Comparison of ENCODE assay signal across 24 mouse cellular contexts in the genomic region with DNA sequence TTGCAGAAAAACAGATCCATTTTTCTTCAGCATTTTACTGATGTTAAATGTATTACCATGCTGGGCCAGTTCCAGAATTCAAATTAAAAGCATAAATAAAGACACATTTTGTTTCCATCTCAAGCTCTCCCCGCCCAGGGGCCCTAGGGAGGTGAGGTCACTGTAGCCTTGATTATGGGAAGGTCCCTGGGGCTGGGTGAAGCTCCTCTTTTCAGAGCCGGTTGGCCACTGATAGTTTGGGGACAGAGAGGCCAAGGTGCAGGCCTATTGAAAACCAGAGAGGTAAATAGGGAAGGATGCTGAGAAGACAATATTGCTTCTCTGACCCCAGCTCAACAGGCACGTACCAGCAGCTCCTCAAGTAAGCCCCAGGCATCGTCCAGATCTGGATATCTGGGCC.
DNase-seq lines count a peak whose midpoint lies in the region; ATAC-seq and TF ChIP-seq lines count a peak whose summit lies in the region.
"Had no signal": no experiment of that assay in that cellular context is flagged by ENCODE, and none has a peak within 500 bp of the region (broad histone marks: within the 10 kb centered on the region; RNA-seq: fewer than 3 reads in every experiment).

No protein-coding gene starts in this region.

- no peak for TF ChIP-seq CTCF in liver, postnatal 0 days (IDR thresholded peaks at IDR 0.05; ENCODE audit: low read depth)

- no peaks in the 10 kb centered on the region for H3K27me3 ChIP-seq in liver, postnatal 0 days (ENCODE audit: insufficient read depth, low read length)
- H3K27me3 ChIP-seq in embryonic facial prominence, embryonic 14.5 days (replicated peaks; ENCODE audit: control insufficient read depth, insufficient read depth, low read length), result no peaks in the 10 kb centered on the region
- H3K27me3 ChIP-seq: heart, embryonic 15.5 days; kidney, embryonic 15.5 days; limb, embryonic 13.5 days; liver, embryonic 12.5 days; megakaryocyte, embryonic 14.5 days; midbrain, embryonic 15.5 days had no signal

- 68% methylated on average over 4 of the region's 4 CpGs for WGBS in liver, postnatal 0 days (ENCODE audit: insufficient replicate concordance)
- WGBS in embryonic facial prominence, embryonic 14.5 days, result 47% methylated on average over 4 of the region's 4 CpGs

- no peak for ATAC-seq in liver, postnatal 0 days
- no peak for ATAC-seq in embryonic facial prominence, embryonic 14.5 days (ENCODE audit: low read depth)
- ATAC-seq: activated CD4-positive, CD25-positive, alpha-beta regulatory T cell, adult 4 months; forebrain, embryonic 16.5 days; liver, embryonic 12.5 days; lung, postnatal 0 days; midbrain, embryonic 15.5 days had no signal

- no peak overlapping the region for H3K27ac ChIP-seq in liver, postnatal 0 days (ENCODE audit: low read depth)
- peak overlapping the region; percentile 36; the same call in 1 of the 2 replicates for H3K27ac ChIP-seq in embryonic facial prominence, embryonic 14.5 days (replicated peaks; ENCODE audit: low read depth, low read length)
- H3K27ac ChIP-seq: forebrain, embryonic 10.5 days; heart, embryonic 15.5 days; hindbrain, embryonic 14.5 days; kidney, embryonic 15.5 days; limb, embryonic 13.5 days; liver, embryonic 12.5 days; midbrain, embryonic 15.5 days had no signal

- H3K4me3 ChIP-seq in liver, postnatal 0 days (ENCODE audit: low read depth, low read length), result no peak overlapping the region
- H3K4me3 ChIP-seq in embryonic facial prominence, embryonic 14.5 days (ENCODE audit: low read depth, low read length), result no peak overlapping the region
- H3K4me3 ChIP-seq: forebrain, embryonic 10.5 days; heart, embryonic 15.5 days; kidney, embryonic 15.5 days; limb, embryonic 13.5 days; liver, embryonic 12.5 days; megakaryocyte, embryonic 14.5 days; midbrain, embryonic 15.5 days had no signal

- DNase-seq in heart, adult 11 months, result peak; percentile 82
- no peak for DNase-seq in heart, postnatal 25 days (ENCODE audit: low spot score)
- peak; percentile 9 for DNase-seq in liver, postnatal 0 days
- DNase-seq in liver, result no peak
- peak; percentile 65 for DNase-seq in embryonic facial prominence, embryonic 14.5 days (ENCODE audit: low spot score)
- DNase-seq in spleen, postnatal 10 days (ENCODE audit: low spot score in 2 of 2), result no peak
- no peak for DNase-seq in right cerebral cortex, postnatal 10 days (ENCODE audit: low spot score in 2 of 2)
- DNase-seq: adrenal gland, adult 2 months; cerebellum, adult 2 months; cerebellum, postnatal 14 days; kidney, adult 18-20 months; lung, adult 18-20 months; spleen, adult 18-20 months had no signal

- H3K9ac ChIP-seq in liver, postnatal 0 days (replicated peaks), result no peak overlapping the region
- no peak overlapping the region for H3K9ac ChIP-seq in embryonic facial prominence, embryonic 14.5 days (ENCODE audit: low read depth, low read length)
- H3K9ac ChIP-seq: heart, embryonic 15.5 days; hindbrain, embryonic 14.5 days; kidney, embryonic 15.5 days; limb, embryonic 13.5 days; liver, embryonic 12.5 days; midbrain, embryonic 15.5 days had no signal

- intact Hi-C loops in heart, postnatal 25 days (cut with DNase I), result no loop called here

- TF ChIP-seq EP300 in liver, postnatal 0 days (IDR thresholded peaks at IDR 0.05; ENCODE audit: low read depth), result no peak

- H3K9me3 ChIP-seq in liver, postnatal 0 days (ENCODE audit: low read length), result no peaks in the 10 kb centered on the region
- no peaks in the 10 kb centered on the region for H3K9me3 ChIP-seq in embryonic facial prominence, embryonic 14.5 days (ENCODE audit: control insufficient read depth, low read length)
- H3K9me3 ChIP-seq: heart, embryonic 15.5 days; kidney, embryonic 15.5 days; limb, embryonic 13.5 days; liver, embryonic 12.5 days; megakaryocyte, embryonic 14.5 days; midbrain, embryonic 15.5 days had no signal

- no peaks in the 10 kb centered on the region; the same call in 1 of the 2 replicates for H3K36me3 ChIP-seq in liver, postnatal 0 days (replicated peaks; ENCODE audit: insufficient read depth, low read length)
- H3K36me3 ChIP-seq in embryonic facial prominence, embryonic 14.5 days (ENCODE audit: control insufficient read depth, insufficient read depth, low read length), result no peaks in the 10 kb centered on the region
- H3K36me3 ChIP-seq: heart, embryonic 15.5 days; kidney, embryonic 15.5 days; limb, embryonic 13.5 days; midbrain, embryonic 15.5 days had no signal

- no peaks in the 10 kb centered on the region for H3K4me1 ChIP-seq in liver, postnatal 0 days (ENCODE audit: insufficient read depth)
- peaks cover 50% of the 10 kb centered on the region for H3K4me1 ChIP-seq in embryonic facial prominence, embryonic 14.5 days (ENCODE audit: control insufficient read depth, insufficient read depth, low read length)
- H3K4me1 ChIP-seq: midbrain, embryonic 15.5 days had no signal

- no peak overlapping the region for H3K4me2 ChIP-seq in liver, postnatal 0 days (ENCODE audit: low read depth, low read length)
- H3K4me2 ChIP-seq in embryonic facial prominence, embryonic 14.5 days (ENCODE audit: low read depth, low read length), result no peak overlapping the region
- H3K4me2 ChIP-seq: heart, embryonic 15.5 days; hindbrain, embryonic 14.5 days; kidney, embryonic 15.5 days; limb, embryonic 13.5 days; liver, embryonic 12.5 days; midbrain, embryonic 15.5 days had no signal

Comparison
In these comparisons a context has a peak if more than half of its experiments do, and no peak if none do; other contexts are left out.
1. DNase-seq: peak in heart, adult 11 months (single experiment), liver, postnatal 0 days (single experiment) and embryonic facial prominence, embryonic 14.5 days (single experiment); none in heart, postnatal 25 days (single experiment), liver (single experiment), spleen, postnatal 10 days (0 of 2) and right cerebral cortex, postnatal 10 days (0 of 2).